Comparison of ENCODE assay signal across 33 mouse cellular contexts in the genomic region with DNA sequence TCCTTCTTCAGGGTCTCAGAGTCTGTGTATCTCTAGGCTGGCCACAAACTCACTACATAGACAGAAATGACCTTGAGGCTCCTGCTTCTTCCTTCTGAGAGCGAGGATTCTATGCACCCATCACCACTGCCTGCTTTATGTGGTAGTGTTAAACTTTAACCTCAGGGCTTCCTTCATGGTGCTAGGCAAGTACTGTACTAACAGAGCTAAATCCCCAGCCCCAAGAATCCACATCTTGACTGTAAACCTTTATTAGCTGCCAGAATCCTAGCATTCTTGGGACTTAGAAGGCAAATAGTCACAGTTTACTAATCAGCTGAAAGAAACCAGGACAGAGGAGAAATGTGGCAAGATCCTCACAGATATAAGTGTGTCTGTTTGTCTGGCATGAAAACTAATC. TPM values are rescaled to one million over a fixed set of nuclear protein-coding genes. Genes with fewer than 3 reads are reported as not detected.
"Had no signal": no experiment of that assay in that cellular context is flagged by ENCODE, and none has a peak within 500 bp of the region (broad histone marks: within the 10 kb centered on the region; RNA-seq: fewer than 3 reads in every experiment).

No protein-coding gene starts in this region.

- H3K36me3 ChIP-seq: kidney, embryonic 15.5 days; limb, embryonic 10.5 days; limb, embryonic 13.5 days; liver, embryonic 13.5 days; midbrain, embryonic 10.5 days; midbrain, embryonic 13.5 days; neural tube, embryonic 13.5 days had no signal

- H3K9ac ChIP-seq: kidney, embryonic 15.5 days; limb, embryonic 13.5 days; liver, embryonic 13.5 days; lung, embryonic 14.5 days; midbrain, embryonic 13.5 days; neural tube, embryonic 13.5 days had no signal

- ATAC-seq: midbrain, embryonic 13.5 days; midbrain, embryonic 16.5 days had no signal

- H3K27ac ChIP-seq: kidney, embryonic 15.5 days; limb, embryonic 10.5 days; limb, embryonic 13.5 days; liver, embryonic 13.5 days; midbrain, embryonic 10.5 days; midbrain, embryonic 13.5 days; neural tube, embryonic 13.5 days had no signal

- H3K4me1 ChIP-seq: kidney, embryonic 15.5 days; liver, embryonic 13.5 days; midbrain, embryonic 13.5 days; neural tube, embryonic 13.5 days had no signal

- DNase-seq: kidney, adult 8-10 months; kidney, postnatal 10 days; kidney, postnatal 36 days; layer of hippocampus, postnatal 36 days; liver; liver, embryonic 13.5 days; lung, embryonic 14.5 days; lung, postnatal 10 days; lung, postnatal 36 days; retina, postnatal 1 day; right cerebral cortex, postnatal 25 days; spleen, adult 18-20 months; thymus, adult 18-20 months; thymus, postnatal 36 days had no signal

- H3K27me3 ChIP-seq: kidney, embryonic 15.5 days; limb, embryonic 13.5 days; liver, embryonic 13.5 days; midbrain, embryonic 13.5 days; neural tube, embryonic 13.5 days had no signal

- H3K4me2 ChIP-seq: kidney, embryonic 15.5 days; limb, embryonic 13.5 days; liver, embryonic 13.5 days; lung, embryonic 14.5 days; midbrain, embryonic 13.5 days; neural tube, embryonic 13.5 days had no signal

- H3K4me3 ChIP-seq: kidney, embryonic 15.5 days; limb, embryonic 10.5 days; limb, embryonic 13.5 days; liver, embryonic 13.5 days; megakaryocyte, embryonic 14.5 days; midbrain, embryonic 10.5 days; midbrain, embryonic 13.5 days; myocyte; neural tube, embryonic 13.5 days had no signal

- H3K9me3 ChIP-seq: kidney, embryonic 15.5 days; limb, embryonic 10.5 days; limb, embryonic 13.5 days; liver, embryonic 13.5 days; megakaryocyte, embryonic 14.5 days; midbrain, embryonic 10.5 days; midbrain, embryonic 13.5 days; neural tube, embryonic 13.5 days had no signal

RNA-seq across cellular contexts. Expression of a gene that starts 1.6 kb away (rescaled TPM):
- total RNA-seq: layer of hippocampus, adult 8-10 months; layer of hippocampus, postnatal 10 days; layer of hippocampus, postnatal 36 days; left cerebral cortex, adult 8-10 months; left cerebral cortex, postnatal 14 days; monocyte, adult 5-6 weeks; neutrophil, adult 5-6 weeks had no signal
- polyA plus RNA-seq: kidney, embryonic 15.5 days; limb, embryonic 10.5 days; limb, embryonic 13.5 days; liver, embryonic 13.5 days; liver, embryonic 16.5 days; lung, embryonic 14.5 days; midbrain, embryonic 10.5 days; midbrain, embryonic 13.5 days; midbrain, embryonic 16.5 days; myocyte; neural tube, embryonic 13.5 days; stomach, embryonic 16.5 days; testis, adult 2 months; urinary bladder, adult 2 months had no signal
